Mouse (Mus musculus) heart, adult 11 months (tissue): ENCODE data around the gene Klrg1.

Experiments used
- DNase-seq: peaks from one replicate; pipeline ENCODE4 v3.0.0; 2022

Gene Klrg1

GRCm38 (mm10) chr6:122282782-122283181 lies at the start of gene Klrg1:
Gene Klrg1 (minus strand): TSS chr6:122282882.
- DNase-seq = no peak

DNA sequence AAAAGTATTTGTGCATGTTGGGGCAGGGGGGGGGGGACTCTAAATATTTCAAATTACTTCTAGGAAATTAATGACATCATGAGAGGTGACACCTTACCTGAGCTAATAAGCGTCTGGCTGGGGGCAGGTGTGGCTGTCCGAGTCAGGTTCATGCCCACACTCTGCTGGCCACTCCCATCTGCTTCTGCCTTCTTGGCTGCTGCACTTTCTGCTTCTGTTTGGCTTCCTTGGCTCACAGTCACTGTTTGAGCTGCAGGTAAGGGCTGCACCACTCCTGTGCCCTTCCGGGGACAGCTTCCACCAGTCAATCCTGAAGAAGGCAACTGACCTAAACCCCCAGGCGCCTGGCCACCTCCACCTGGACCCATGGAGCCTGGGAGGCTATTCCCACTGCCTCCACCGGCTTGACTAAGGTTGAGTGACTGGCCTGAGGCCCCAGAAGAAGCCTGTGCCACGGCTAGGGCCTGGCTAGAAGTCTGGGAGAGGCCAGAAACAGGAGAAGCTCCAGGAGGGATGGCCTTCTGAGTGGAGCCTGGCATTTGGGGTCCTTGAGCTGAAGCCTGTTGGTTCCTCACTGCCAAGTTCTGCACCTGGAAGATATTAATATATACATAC lies 42.8 kb upstream of the Klrg1 start:
- peak; percentile 75 for DNase-seq

- peak; percentile 19 for DNase-seq
Observed at GRCm38 (mm10) chr6:122318726-122319125, 36.0 kb upstream of the Klrg1 start.

DNA sequence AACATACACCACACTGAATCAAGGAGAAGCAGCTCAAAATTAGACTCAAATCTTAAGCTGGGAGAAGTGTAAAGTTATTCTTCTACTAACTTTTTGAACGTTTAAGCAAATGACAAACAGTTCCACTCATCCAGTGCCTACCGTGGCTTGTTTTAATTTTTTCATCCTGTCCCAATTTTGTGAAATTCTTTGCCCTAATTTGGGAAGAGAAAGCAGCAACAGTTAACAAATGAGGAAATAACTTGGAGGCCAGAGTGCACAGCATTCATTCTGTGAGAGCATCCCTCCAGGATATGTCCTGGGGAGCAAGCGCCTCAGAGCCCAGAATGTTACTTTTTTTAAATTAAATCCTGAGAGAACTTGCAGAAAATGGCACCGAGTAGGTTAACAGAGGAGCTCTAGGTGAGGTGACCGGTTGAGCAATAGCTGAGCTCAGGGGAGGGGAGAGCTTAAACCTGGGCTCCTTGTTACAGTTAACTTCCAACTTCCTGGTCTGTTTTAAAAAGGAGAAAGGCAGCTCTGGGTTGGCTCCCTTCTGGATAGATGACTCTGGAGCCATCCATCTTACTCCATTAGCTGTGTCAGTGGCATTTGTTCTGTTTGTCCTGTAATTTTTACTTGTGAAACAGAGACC lies 27.6 kb upstream of the Klrg1 start:
- DNase-seq = no peak

DNA sequence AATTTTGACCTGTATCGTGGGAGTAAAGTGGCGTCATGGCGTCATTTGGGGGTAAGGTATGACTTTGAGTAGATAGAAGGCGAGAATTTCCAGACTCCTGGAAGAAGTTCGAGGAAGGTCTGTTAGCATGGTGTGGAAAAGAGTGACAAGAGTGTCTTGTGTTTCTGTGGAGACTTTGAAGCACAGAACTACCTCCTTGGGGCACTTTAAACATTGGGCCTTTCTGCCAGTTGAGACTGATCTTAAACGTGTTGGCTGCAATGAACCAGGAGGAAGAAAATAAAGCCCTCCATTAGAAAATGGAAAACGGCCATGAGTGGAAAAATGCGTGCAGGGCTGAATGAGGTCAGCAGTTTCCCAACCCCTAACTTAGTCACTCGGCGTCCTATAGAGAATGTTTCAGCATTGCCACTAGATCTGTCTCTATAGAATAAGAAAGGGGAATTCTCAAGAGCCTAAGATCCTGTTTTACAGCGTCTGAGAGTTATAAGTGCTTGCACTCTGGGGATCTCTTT lies 26.8 kb upstream of the Klrg1 start:
- peak; percentile 65 for DNase-seq

GRCm38 (mm10) chr6:122308505-122309393 lies 26.1 kb upstream of the Klrg1 start, which contains the start of gene M6pr:
Gene M6pr (plus strand): TSS chr6:122308720.
- DNase-seq = peak; percentile 100

DNA sequence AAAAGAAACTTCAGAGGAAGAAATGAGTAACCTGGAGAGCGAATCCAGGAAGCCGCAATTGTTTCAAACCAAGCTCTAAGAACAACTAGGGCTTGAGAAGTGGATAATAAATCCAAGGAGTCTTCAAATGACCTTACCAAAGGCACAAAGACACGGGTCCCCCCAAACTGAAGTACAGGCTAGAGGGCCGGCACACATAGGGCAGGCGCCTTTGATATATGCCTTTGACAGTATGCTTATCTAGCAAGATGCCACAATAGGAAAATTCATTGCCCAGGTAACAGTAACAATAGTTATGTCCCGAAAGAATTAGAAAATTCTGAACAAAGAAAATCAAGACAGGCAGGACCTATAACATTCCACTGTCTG lies 25.4 kb upstream of the Klrg1 start:
- DNase-seq = no peak

- no peak for DNase-seq
Observed at GRCm38 (mm10) chr6:122306707-122307106, 24.0 kb upstream of the Klrg1 start.

- peak; percentile 86 for DNase-seq
Observed at GRCm38 (mm10) chr6:122304790-122305555, 22.3 kb upstream of the Klrg1 start.

GRCm38 (mm10) chr6:122304355-122304754 lies 21.7 kb upstream of the Klrg1 start:
- peak; percentile 91 for DNase-seq

DNA sequence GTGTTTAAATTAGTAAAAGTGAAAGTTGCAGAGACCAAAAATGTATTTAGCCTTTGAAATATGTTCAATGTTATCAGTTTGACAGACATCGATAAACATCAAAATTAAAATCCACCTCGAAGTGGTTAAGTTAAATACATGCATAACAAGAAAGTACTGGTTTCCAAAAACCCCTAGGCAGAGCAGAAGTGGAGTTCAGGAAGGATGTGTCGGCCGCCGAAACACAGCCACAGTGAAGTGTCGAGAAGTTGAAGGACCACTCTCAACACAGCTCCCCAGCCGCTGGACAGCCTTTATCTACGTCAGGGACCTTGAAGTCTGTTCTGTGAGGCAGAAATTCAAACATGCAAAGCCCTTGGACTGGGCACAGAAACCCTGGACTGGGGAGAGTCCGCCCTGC lies 20.8 kb upstream of the Klrg1 start:
- no peak for DNase-seq

- no peak for DNase-seq
Observed at GRCm38 (mm10) chr6:122302661-122303060, 20.0 kb upstream of the Klrg1 start.

DNA sequence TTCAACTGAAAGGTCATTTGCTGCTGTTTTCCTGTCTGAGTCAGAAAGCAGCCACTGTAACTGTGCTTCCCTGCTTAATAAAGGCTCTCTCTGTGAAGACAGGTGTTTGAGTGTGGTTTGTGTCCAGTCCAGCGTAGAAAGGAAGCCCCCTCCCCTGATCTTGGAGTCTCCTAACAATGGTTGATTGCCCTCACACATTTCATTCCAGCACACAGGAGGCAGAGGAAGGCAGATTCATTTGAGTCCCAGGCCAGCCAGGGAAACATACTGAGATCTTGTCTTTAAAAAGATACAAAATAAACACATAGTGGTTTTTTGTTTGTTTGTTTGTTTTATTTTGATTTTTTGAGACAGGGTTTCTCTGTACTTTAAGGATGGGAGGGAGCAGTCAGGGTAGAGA lies 19.4 kb upstream of the Klrg1 start:
- peak; percentile 64 for DNase-seq

DNA sequence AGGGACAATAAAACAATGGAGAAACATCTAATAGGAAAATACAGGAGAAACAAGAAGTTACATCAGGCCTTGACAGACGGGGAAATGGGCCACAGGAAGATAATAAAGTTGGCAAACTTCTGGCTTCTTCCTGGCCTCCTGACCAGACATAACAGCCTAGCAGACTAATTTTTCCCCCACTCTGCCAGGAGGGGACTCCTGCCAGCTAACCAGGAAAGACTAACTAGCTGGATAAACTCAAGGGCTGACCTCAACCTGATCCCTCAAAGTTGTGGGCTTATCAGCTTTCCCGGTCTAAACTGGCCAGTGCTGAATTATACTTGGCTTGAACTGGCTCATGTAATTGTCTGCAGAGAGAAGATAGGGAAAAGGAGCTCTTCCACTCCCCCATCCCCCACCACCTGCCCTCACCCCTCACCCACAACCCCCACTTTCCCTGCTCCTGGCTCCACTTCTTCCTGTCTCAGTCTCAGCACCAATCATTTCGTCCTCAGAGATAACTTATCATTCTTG lies 17.0 kb upstream of the Klrg1 start:
- peak; percentile 81 for DNase-seq

DNA sequence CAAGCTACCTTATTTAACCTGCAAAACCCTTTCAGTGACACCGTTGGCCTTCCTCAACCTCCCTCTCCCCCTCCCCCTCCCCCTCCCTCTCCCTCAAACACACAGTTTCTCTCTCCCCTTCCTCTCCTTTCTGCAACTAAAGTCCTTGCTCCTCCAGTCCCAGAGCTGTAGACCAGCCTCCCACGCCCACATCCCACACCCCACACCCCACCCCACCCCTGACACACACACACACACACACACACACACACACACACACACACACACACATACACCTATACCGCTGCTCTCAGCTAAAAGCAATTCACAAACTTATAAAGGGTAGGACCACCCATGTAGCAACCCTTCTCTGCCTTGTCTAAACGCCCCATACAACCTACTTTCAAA lies 15.5 kb upstream of the Klrg1 start:
- DNase-seq = peak; percentile 28

DNA sequence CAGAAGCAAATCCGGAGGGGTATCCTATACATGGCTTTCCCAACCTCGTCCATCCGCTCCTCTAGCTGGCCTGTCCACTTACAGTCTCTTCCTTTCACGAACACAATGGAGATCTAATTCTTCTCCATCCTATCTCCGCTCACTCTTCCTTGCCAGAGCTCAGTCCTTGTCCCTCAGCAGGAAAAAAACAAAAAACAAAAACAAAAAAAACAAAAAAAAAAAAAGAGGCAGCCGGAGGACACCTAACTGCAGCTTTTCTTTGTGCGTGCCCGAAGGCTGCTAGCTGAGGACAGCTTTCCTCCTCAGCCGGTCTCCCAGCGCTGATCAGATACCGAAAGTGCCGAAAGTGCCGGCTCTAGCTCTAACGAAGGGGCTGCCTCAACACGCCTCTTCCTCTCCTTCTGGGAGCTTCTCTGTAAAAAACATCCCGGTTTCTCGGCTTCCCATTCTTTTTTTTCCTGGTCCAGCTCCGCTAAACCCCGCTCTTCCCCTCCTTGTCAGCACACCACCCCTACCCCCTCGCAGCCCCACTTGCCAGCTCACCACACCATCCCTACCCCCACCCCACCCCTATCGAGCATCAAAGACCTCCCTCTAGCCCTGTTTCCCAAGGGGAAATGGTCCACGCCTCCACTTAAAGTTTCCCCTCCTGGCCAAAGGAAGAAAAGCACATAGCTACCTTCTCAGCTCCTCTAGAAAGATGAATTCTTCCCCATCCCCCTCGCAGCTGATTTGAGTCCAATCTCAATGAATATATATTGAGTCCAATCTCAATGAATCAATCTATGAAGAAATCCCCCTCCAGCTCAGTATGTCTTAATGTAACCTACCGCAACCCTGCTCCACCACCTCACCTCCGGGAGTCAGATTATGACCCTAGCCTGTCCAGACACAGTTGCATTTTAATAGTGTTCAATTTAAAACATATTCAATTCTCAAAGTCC lies 14.9 kb upstream of the Klrg1 start:
- DNase-seq = peak; percentile 84

DNA sequence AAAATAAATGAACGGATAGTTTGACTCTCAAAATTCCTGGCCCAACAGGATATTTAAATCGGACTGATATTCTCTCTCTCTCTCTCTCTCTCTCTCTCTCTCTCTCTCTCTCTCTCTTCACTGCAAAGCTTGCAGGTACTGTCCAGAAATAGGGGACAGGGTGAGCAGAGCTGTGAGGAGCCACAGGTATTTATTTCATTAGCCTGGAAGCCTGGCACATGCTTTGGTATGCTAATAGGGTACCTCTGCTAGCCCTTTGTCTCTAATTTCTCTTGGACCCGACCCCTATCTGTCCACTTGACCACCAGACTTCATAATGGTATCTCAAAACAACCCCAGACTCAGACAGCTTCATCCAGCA lies 14.2 kb upstream of the Klrg1 start:
- no peak for DNase-seq

- peak; percentile 72 for DNase-seq
Observed at GRCm38 (mm10) chr6:122295242-122295641, 12.6 kb upstream of the Klrg1 start.

DNA sequence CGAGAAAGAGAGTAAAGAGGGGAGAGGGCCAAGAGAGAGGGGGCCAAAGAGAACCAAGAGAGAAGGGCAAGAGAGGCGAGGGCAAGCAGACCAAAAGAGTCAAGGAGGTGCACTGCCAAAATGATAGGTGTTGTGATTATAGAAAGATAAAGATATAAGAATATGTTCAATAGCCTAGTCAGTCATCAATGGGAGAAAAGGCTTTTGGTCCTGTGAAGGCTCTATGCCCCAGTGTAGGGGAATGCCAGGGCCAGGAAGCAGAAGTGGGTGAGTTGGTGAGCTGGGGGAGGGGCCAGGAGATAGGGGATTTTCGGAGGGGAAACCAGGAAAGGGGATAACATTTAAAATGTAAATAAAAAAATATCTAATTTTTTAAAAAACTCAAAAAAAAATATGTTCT lies 11.6 kb upstream of the Klrg1 start:
- DNase-seq = peak; percentile 81

GRCm38 (mm10) chr6:122293796-122294195 lies 11.1 kb upstream of the Klrg1 start:
- peak; percentile 76 for DNase-seq

DNA sequence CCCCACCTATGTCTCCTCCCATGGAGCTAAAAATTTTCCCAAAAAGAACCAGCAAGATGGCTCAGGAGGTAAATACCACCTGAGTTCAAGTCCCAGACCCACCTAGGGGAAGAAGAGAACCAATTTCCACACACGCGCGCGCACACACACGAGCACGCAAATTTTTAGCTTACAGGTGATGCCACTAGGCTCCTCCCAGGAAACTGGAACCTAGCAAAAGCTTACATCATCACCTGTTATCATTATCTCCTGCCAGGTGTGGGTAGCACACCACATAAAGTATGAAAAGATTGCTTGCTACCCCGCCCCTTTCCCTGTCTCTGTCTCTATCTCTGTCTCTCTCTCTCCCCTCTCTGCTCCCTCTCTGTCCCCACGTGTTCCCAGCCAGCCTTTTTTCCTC lies 10.4 kb upstream of the Klrg1 start:
- peak; percentile 64 for DNase-seq

GRCm38 (mm10) chr6:122292184-122292583 lies 9.5 kb upstream of the Klrg1 start:
- DNase-seq = peak; percentile 61
